Mouse (Mus musculus): ENCODE data around the gene Olfr622.

The Olfr622 gene

DNA sequence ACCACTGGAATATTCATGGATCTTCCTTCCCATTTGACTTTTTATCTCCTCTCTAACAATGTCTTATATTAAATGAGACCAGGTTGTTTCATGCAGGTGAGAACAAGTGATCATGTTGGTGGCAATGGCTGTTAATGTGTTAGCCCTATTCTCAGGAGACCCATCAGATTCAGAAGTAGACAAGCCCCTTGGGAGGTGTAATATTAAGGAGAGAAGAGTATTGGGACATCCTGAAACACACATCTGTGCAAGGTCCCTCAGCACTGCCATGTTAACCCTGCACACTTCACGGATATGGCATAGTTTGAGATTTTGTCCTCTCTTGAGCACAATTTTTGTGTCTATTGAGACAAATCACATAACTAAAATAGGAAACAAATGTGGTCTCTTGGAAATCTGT is at the start of gene Olfr622:
Olfr622 (minus strand) TSS at position 101 of the 400 bp plus-strand sequence.
- no peak for DNase-seq

- DNase-seq, result no peak
Observed at GRCm38 (mm10) chr7:103682420-103682819, 39.9 kb upstream of the Olfr622 start, which contains the start of gene Olfr625-ps1. TSS of gene Olfr625-ps1 (plus strand) at chr7:103682720.

GRCm38 (mm10) chr7:103671091-103671490 is 28.6 kb upstream of the Olfr622 start, which contains the start of gene Olfr624:
TSS of gene Olfr624 (minus strand) at chr7:103671191.
- DNase-seq, result no peak

DNA sequence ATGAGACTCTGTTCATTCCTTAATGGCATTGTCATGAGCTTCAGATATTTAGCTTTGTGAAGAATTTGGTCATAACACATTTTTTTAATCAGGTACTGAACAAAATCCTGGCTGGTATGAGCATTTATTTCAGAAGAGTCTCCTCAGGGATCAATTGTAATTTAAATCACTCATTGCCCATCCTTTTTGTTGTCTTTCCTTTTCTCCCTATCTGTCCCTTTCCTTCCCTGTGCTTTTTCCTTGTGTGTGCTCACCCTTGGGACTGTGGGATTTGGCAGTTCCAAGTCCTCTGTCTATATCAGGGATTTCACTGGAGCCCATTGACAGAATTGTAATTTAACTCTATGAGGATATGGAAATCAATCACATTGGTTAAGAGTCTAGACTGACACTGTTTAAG is 21.1 kb upstream of the Olfr622 start, which contains the start of gene Olfr623:
Olfr623 (minus strand) TSS at position 101 of the 400 bp plus-strand sequence.
- no peak for DNase-seq

GRCm38 (mm10) chr7:103644070-103644469 is 1.6 kb upstream of the Olfr622 start:
- DNase-seq, result no peak

DNA sequence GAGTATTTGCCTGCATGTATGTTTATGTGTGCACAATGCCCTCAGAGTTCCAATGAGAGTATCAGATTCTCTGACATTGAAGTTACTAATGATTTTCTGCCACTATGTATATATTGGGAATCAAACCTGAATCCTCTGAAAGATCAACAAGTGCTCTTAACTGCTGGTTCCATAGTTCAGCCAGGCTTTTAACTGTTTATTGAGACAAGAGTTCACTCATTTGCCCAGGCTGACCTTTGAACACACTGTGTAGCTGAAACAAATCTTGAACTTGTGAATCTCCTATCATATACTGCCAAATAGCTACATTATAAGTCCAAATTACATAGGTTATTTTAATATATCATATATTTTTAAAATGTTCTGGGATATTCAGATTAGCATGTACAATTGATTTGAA is 5.7 kb downstream of the Olfr622 start:
- no peak for DNase-seq

- no peak for DNase-seq
Observed at GRCm38 (mm10) chr7:103612434-103612833, 30.1 kb downstream of the Olfr622 start, which contains the start of gene Olfr620. TSS of gene Olfr620 (minus strand) at chr7:103612534.

GRCm38 (mm10) chr7:103607425-103607824 is 35.1 kb downstream of the Olfr622 start:
- DNase-seq, result no peak

GRCm38 (mm10) chr7:103600275-103600674 is 42.2 kb downstream of the Olfr622 start, which contains the start of gene Olfr619:
TSS of gene Olfr619 (plus strand) at chr7:103600575.
- no peak for DNase-seq

DNA sequence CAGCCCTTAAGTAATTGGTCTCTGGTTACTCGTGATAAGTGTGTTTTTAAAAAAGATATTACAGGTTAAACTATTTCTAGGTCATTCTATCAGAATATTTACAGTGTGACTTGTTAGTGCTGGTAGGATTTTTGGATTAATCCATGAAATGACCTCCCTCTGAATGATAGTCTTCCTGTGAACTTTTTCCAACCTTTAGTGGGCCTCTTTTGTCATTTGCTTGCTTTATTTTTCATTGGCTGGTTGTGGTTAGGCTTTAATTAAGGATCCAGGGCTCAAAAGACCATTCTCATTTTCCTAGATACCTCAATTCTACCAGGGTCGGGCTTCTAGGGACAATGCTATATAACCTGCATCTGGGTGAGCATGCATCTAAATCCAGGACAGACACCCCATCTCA is 52.7 kb downstream of the Olfr622 start, which contains the start of gene Olfr618:
Olfr618 (plus strand) TSS at position 301 of the 400 bp plus-strand sequence.
- DNase-seq, result no peak

Measured in thymus, postnatal 4 days (tissue).